Mouse (Mus musculus): ENCODE data around the gene Sowahd. TPM values are rescaled to one million over a fixed set of nuclear protein-coding genes. Genes with fewer than 3 reads are reported as not detected.

The Sowahd gene
- polyA plus RNA-seq (2015; fragmentation: Nextera tagmentation; extraction: Ambion mirVana), result not detected in 2 replicates

DNA sequence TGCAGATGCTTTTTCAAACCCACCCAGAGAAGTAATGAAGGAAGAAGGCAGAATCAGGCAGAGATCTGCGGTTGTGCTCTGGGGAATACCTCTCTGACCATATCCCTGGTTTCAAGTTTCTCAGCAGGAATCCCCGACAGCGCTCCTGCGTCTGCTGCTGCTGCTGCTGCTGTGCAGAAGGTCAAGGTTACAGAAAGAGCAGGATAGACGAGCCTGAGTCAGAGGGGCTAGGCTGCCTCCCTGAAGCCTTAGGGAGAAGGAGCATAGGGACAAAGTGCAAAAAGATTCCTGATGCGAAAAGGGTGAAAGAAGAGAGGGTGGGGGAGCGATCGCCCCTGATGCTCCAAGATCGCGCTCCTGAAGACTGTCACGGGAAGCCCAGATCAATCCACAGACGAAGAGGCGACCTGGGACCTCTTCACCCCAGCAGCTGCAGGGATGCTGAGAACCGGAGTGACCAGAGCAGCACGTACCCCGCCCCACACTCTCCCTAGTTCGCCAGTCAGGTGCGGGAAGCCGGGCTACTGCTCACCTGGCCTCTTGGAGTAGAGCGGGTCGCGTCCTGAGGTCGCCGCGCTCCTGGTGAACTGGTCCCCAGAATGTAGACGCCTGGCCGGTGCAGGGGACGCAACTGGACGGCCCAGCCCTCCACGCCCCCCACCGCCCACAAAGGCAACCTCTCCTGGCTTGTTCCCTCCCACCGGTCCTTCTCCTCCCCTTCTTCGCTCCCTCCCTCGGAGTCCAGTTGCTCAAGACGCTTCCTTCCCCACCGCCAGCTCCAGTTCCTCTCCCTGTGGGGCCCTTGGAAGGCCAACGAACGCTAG is at the start of gene Sowahd:
Gene Sowahd, plus strand, starts transcription at position 780 of the 824 bp plus-strand sequence.
- Histone ChIP-seq H3K4me3 (ENCODE audit: low read length) (peak within 1 kb of the TSS; percentile 40), H3K27me3 (ENCODE audit: insufficient read depth, low read length) (peaks cover 66% of the 10 kb centered on the region), H3K4me1 (ENCODE audit: insufficient read depth, low read length) (peaks cover 6% of the 10 kb centered on the region; the same call in 1 of the 2 replicates), H3K27ac (ENCODE audit: low read length) (no peak within 1 kb of the TSS), H3K9ac (replicated peaks; ENCODE audit: low read length) (0 out of 2 replicates have a peak within 1 kb of the TSS, but pooled peaks have one; percentile 8), H3K36me3 (ENCODE audit: insufficient read depth, low read length) (no peaks in the 10 kb centered on the region), H3K9me3 (ENCODE audit: low read length) (no peaks in the 10 kb centered on the region), H3K4me2 (replicated peaks; ENCODE audit: low read depth, low read length) (peak within 1 kb of the TSS; percentile 57)
- peak; percentile 27; the same call in 1 of the 2 replicates for ATAC-seq (ENCODE audit: low FRiP score, low TSS enrichment)
- WGBS, result 15% methylated on average over 38 of the region's 38 CpGs

DNA sequence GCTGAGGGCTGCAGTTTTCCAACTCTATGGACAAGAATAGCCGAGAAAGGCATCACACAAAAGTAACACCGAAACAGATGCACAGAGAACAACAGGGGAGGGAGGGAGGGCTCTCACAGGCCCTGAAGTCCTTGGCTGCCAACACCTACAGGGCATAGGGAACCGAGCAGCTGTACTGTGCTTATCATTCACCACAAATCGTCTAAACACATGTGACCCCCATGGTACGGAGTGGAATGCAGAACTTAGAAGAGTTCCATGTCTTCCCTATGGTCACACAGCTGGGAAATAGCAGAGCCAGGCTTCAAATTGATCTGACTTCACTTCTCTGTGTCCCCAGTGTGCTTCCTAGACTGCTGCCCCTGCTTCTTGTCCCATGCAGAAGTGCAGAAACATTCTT is 34.8 kb upstream of the Sowahd start:
- Histone ChIP-seq H3K4me1 (ENCODE audit: insufficient read depth, low read length) (no peaks in the 10 kb centered on the region), H3K27ac (ENCODE audit: low read length) (no peak overlapping the region), H3K4me2 (replicated peaks; ENCODE audit: low read depth, low read length) (no peak overlapping the region), H3K9ac (replicated peaks; ENCODE audit: low read length) (no peak overlapping the region), H3K9me3 (ENCODE audit: low read length) (no peaks in the 10 kb centered on the region), H3K27me3 (ENCODE audit: insufficient read depth, low read length) (no peaks in the 10 kb centered on the region), H3K36me3 (ENCODE audit: insufficient read depth, low read length) (no peaks in the 10 kb centered on the region), H3K4me3 (ENCODE audit: low read length) (no peak overlapping the region)
- ATAC-seq (ENCODE audit: low FRiP score, low TSS enrichment), result no peak
- 73% methylated on average over 5 of the region's 5 CpGs for WGBS

DNA sequence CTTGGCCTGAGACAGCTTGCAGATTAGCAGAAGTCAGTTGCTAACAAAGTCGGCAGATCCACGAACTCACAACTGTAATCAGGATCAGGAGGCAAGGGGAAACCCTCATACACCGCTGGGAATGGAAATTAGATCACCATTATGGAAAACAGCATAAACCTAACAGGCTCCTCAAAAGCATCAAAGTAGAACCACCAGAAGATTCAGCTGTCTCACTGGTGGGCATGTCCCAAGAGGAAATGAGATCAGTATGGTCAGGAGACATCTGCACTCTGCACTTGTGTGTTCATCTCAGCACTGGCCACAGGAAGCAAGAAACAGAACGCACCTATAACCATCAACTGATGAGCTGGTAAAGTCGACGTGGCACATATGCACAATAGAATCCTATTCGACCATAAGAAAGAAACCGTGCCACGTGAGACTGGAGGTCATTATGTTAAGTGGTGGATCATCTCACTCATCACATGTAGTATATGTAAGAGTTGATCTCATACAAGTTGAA is 30.4 kb upstream of the Sowahd start:
- H3K27me3 ChIP-seq (ENCODE audit: insufficient read depth, low read length), result no peaks in the 10 kb centered on the region
- no peaks in the 10 kb centered on the region for H3K4me1 ChIP-seq (ENCODE audit: insufficient read depth, low read length)
- H3K4me3 ChIP-seq (ENCODE audit: low read length), result no peak overlapping the region
- no peak overlapping the region for H3K9ac ChIP-seq (replicated peaks; ENCODE audit: low read length)
- H3K9me3 ChIP-seq (ENCODE audit: low read length), result no peaks in the 10 kb centered on the region
- no peak overlapping the region for H3K4me2 ChIP-seq (replicated peaks; ENCODE audit: low read depth, low read length)
- H3K36me3 ChIP-seq (ENCODE audit: insufficient read depth, low read length), result no peaks in the 10 kb centered on the region
- ATAC-seq (ENCODE audit: low FRiP score, low TSS enrichment), result no peak
- WGBS, result 90% methylated on average over 9 of the region's 9 CpGs
- H3K27ac ChIP-seq (ENCODE audit: low read length), result no peak overlapping the region

DNA sequence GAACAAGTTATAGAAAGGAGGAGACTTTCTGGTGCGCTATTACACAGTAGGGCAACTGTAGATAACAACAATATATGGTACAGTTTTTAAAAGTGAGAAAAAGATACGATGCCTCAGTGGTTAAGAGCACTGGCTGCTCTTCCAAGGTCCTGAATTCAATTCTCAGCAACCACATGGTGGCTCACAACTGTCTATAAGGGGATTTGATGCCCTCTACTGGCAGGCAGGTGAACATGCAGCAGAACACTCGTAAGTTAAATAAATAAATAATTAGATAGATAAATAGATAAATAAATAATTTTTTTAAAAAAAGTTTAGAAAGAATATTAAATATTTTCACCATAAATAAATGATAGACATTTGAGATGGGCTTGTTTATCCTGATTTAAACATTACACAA is 29.6 kb upstream of the Sowahd start:
- H3K9me3 ChIP-seq (ENCODE audit: low read length), result no peaks in the 10 kb centered on the region
- H3K36me3 ChIP-seq (ENCODE audit: insufficient read depth, low read length), result no peaks in the 10 kb centered on the region
- H3K4me3 ChIP-seq (ENCODE audit: low read length), result no peak overlapping the region
- no peak overlapping the region for H3K27ac ChIP-seq (ENCODE audit: low read length)
- H3K9ac ChIP-seq (replicated peaks; ENCODE audit: low read length), result no peak overlapping the region
- WGBS, result 67% methylated on average over 3 of the region's 3 CpGs
- H3K4me1 ChIP-seq (ENCODE audit: insufficient read depth, low read length), result no peaks in the 10 kb centered on the region
- ATAC-seq (ENCODE audit: low FRiP score, low TSS enrichment), result no peak
- H3K4me2 ChIP-seq (replicated peaks; ENCODE audit: low read depth, low read length), result no peak overlapping the region
- H3K27me3 ChIP-seq (ENCODE audit: insufficient read depth, low read length), result no peaks in the 10 kb centered on the region

DNA sequence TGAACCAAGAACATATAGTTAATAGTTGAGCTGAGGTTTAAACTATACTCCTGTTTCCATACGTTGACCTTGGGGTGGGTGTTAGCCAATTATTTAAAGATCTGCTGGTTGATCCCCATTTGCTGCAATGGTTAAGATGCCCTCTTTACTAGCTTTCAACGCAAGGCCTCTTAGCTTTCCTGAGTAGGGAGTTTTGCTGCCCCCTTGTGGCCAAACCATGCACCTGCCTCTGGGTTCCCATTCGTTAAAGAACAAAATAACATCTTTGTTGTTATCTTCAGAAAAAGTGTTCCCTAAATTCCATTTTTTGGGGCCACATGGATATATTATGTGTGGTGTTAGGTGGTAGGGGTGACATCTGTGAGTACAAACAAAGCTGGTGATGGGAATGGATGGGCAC is 26.0 kb upstream of the Sowahd start:
- WGBS, result 22% methylated on average over 3 of the region's 3 CpGs
- Histone ChIP-seq H3K4me1 (ENCODE audit: insufficient read depth, low read length) (no peaks in the 10 kb centered on the region), H3K4me2 (replicated peaks; ENCODE audit: low read depth, low read length) (no peak overlapping the region), H3K4me3 (ENCODE audit: low read length) (no peak overlapping the region), H3K36me3 (ENCODE audit: insufficient read depth, low read length) (no peaks in the 10 kb centered on the region), H3K9me3 (ENCODE audit: low read length) (no peaks in the 10 kb centered on the region), H3K27me3 (ENCODE audit: insufficient read depth, low read length) (no peaks in the 10 kb centered on the region), H3K9ac (replicated peaks; ENCODE audit: low read length) (no peak overlapping the region), H3K27ac (ENCODE audit: low read length) (no peak overlapping the region)
- no peak for ATAC-seq (ENCODE audit: low FRiP score, low TSS enrichment)

DNA sequence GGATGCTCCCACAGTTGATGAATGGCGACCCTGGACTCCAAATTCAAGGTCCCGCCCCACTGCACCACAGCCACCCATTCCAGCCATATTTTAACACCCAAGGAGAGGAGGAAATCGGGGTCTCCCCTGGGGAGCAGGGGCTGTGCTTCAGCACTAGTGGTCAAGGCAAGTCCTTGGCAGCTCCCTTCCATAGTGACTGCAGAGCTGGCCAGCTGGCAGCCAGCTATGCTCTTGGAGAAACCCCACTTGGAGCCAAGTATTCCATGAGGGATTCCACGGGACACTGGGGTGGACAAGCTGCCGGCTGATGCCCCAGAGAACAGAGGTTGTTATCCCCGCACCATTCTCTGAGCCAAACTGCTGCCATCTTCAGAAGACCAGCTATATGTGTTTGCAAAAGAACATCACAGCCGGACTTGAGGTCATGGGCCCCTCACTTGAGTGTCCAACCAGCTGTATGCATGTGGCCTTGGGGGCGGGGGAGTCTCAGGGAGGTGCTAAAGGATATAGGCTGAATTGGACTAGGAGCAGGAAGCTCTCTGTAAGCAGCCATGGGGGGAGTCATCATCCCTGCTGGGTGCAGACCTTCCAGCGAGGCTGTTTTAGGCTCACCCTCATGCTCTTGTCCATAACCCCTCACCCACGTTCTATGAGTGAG is 24.9 kb upstream of the Sowahd start:
- Histone ChIP-seq H3K9ac (replicated peaks; ENCODE audit: low read length) (no peak overlapping the region), H3K4me3 (ENCODE audit: low read length) (no peak overlapping the region), H3K9me3 (ENCODE audit: low read length) (no peaks in the 10 kb centered on the region), H3K4me2 (replicated peaks; ENCODE audit: low read depth, low read length) (no peak overlapping the region), H3K4me1 (ENCODE audit: insufficient read depth, low read length) (no peaks in the 10 kb centered on the region), H3K36me3 (ENCODE audit: insufficient read depth, low read length) (no peaks in the 10 kb centered on the region), H3K27ac (ENCODE audit: low read length) (no peak overlapping the region), H3K27me3 (ENCODE audit: insufficient read depth, low read length) (no peaks in the 10 kb centered on the region)
- peak; percentile 19; the same call in 1 of the 2 replicates for ATAC-seq (ENCODE audit: low FRiP score, low TSS enrichment)
- 74% methylated on average over 10 of the region's 10 CpGs for WGBS

DNA sequence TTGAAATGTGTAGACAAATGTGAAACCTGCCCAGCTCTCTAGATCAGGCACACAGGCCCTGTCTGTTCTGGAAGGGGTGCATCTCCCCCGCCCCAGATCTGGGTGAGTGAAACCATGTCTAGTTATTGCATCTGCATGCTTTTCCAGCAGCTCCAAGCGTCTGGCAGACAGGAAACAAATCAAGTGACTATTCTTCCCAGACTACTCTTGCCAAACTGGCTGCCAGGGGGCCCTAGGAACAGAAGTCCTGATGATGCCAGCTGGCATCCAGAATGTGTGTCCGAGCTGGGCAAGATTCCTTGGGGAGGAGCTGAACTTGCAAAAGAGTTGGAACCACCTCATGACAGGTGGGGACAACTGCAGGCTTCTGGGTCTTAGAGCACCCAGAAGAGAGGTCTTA is 20.3 kb upstream of the Sowahd start:
- Histone ChIP-seq H3K4me1 (ENCODE audit: insufficient read depth, low read length) (no peaks in the 10 kb centered on the region), H3K4me3 (ENCODE audit: low read length) (no peak overlapping the region), H3K27me3 (ENCODE audit: insufficient read depth, low read length) (no peaks in the 10 kb centered on the region), H3K9me3 (ENCODE audit: low read length) (no peaks in the 10 kb centered on the region), H3K4me2 (replicated peaks; ENCODE audit: low read depth, low read length) (no peak overlapping the region), H3K36me3 (ENCODE audit: insufficient read depth, low read length) (no peaks in the 10 kb centered on the region), H3K9ac (replicated peaks; ENCODE audit: low read length) (no peak overlapping the region), H3K27ac (ENCODE audit: low read length) (no peak overlapping the region)
- no peak for ATAC-seq (ENCODE audit: low FRiP score, low TSS enrichment)
- 51% methylated on average over 3 of the region's 3 CpGs for WGBS

DNA sequence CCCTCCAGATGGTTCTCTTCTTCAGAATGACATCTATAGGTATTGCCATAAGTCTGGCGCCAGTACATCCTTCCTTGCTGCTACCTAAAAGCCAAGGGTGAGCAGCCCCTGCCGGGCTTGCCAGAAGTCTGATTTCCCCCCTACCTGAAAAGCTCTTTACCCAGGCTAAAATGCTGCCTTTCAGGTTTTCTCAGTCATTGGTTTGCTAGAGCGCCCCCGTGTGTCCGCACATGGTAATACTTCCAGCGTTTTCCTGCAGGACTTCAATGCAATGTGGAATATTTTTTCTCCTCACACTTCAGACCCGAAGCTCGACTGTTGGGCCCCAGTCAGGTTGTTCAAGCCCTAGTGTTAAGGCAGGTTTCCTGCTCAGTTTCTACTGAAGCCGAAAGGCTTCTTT is 5.9 kb upstream of the Sowahd start:
- Histone ChIP-seq H3K36me3 (ENCODE audit: insufficient read depth, low read length) (no peaks in the 10 kb centered on the region), H3K4me3 (ENCODE audit: low read length) (no peak overlapping the region), H3K4me2 (replicated peaks; ENCODE audit: low read depth, low read length) (no peak overlapping the region), H3K27ac (ENCODE audit: low read length) (no peak overlapping the region), H3K9me3 (ENCODE audit: low read length) (no peaks in the 10 kb centered on the region), H3K4me1 (ENCODE audit: insufficient read depth, low read length) (no peaks in the 10 kb centered on the region), H3K27me3 (ENCODE audit: insufficient read depth, low read length) (peaks cover 21% of the 10 kb centered on the region), H3K9ac (replicated peaks; ENCODE audit: low read length) (no peak overlapping the region)
- WGBS, result 21% methylated on average over 9 of the region's 9 CpGs
- no peak for ATAC-seq (ENCODE audit: low FRiP score, low TSS enrichment)

DNA sequence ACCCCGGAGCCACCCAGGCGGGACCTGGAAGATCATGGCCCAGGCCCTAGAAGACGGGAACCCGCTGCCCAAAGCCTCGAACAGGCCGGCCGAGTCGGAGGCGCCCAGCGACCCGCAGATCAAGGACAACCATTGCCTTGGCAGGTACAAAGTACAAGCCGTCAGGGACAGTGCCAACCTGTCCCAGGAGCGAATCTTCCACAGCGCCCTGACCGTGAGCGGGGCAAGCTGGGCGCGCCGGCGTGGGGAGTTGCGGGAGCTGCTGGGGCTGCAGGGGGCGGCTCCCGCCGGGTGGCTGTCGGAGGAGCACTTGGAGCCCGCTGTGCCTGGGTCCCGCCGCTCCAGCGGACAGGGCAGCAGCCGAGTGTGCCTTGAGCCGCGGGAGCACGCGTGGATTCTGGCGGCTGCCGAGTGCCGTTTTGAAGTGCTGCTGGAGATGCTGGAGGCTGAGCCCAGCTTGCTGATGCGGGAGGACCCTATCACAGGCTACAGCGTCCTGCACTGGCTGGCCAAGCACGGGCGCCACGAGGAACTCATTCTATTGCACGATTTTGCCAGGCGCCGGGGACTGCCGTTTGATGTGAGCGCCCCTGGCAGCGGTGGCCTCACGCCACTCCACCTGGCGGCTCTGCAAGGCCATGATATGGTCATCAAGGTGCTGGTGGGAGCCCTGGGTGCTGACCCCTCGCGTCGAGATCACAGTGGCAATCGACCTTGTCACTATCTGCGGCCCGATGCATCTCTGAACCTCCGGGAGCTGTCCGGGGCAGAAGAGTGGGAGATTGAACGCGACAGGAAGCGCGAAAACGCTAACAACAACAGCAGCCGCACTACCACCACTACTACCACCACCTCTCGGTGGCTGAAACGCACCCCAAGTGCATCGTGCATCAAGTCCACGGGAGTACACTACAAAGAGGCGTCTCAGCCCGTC is 512 bp downstream of the Sowahd start:
- peak; percentile 27; the same call in 1 of the 2 replicates for ATAC-seq (ENCODE audit: low FRiP score, low TSS enrichment)
- peaks cover 70% of the 10 kb centered on the region for H3K27me3 ChIP-seq (ENCODE audit: insufficient read depth, low read length)
- H3K27ac ChIP-seq (ENCODE audit: low read length), result no peak overlapping the region
- peak overlapping the region; percentile 40 for H3K4me3 ChIP-seq (ENCODE audit: low read length)
- H3K9ac ChIP-seq (replicated peaks; ENCODE audit: low read length), result 0 out of 2 replicates have a peak overlapping the region, but pooled peaks have one; percentile 8
- H3K4me1 ChIP-seq (ENCODE audit: insufficient read depth, low read length), result peaks cover 6% of the 10 kb centered on the region; the same call in 1 of the 2 replicates
- no peaks in the 10 kb centered on the region for H3K9me3 ChIP-seq (ENCODE audit: low read length)
- peak overlapping the region; percentile 57 for H3K4me2 ChIP-seq (replicated peaks; ENCODE audit: low read depth, low read length)
- WGBS, result 15% methylated on average over 70 of the region's 70 CpGs
- no peaks in the 10 kb centered on the region for H3K36me3 ChIP-seq (ENCODE audit: insufficient read depth, low read length)

All from kidney, embryonic 16.5 days (tissue).